Mouse (Mus musculus) testis, adult 2 months (tissue): ENCODE results near the gene Ttc19.

Source experiments
- CTCF ChIP-seq: fragments of 200-500 bp; IDR thresholded peaks from 2 replicates; pipeline ENCODE4 v1.5.1; 2012; ENCODE audit warnings: low read depth, mild to moderate bottlenecking, inconsistent platforms, low read length, moderate library complexity; ENCODE audit not compliant: control insufficient read depth, insufficient read depth, insufficient replicate concordance
- POLR2A ChIP-seq: fragments of 200-500 bp; IDR thresholded peaks from 2 replicates; pipeline ENCODE4 v1.6.1; 2012; ENCODE audit warnings: low read depth, mild to moderate bottlenecking, inconsistent platforms, low read length, moderate library complexity; ENCODE audit not compliant: control insufficient read depth

DNA sequence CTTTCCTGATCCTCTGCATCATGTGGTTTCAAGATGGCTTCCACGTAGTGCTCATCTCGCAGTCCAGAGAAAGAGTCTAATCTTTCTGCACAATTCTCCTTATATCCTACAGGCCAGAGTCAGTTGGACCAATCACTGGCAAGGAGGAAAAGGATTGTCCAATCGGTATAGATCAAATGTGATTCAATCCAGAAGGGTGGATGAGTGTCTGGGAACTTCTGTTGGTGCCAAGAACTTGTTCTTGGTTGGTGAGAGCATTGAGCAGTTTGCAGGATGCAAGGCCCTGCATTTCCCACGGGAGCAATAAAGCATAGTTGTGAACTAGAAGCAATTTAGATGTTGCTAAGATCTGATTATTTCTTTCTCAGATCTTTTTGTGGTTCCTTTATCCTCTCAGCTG lies 36.8 kb upstream of the Ttc19 start:
- TF ChIP-seq CTCF = no peak
- TF ChIP-seq POLR2A = no peak
